ENCODE assay signal across 8 mouse cellular contexts in genomic region chr15:101253886-101254795, GRCm38 (mm10). TPM values are rescaled to one million over a fixed set of nuclear protein-coding genes. Genes with fewer than 3 reads are reported as not detected.
DNase-seq lines count a peak whose midpoint lies in the region; ATAC-seq and TF ChIP-seq lines count a peak whose summit lies in the region.

TSS of gene Nr4a1 (plus strand) at chr15:101254269.

- peak within 1 kb of the TSS; percentile 65 for H3K4me3 ChIP-seq in embryonic facial prominence, embryonic 13.5 days
- peak within 1 kb of the TSS; percentile 89 for H3K4me3 ChIP-seq in heart, embryonic 10.5 days
- peak within 1 kb of the TSS; percentile 58 for H3K4me3 ChIP-seq in liver, embryonic 12.5 days
- H3K4me3 ChIP-seq in stomach, postnatal 0 days (ENCODE audit: low read depth, low read length): peak within 1 kb of the TSS; percentile 55

- peak within 1 kb of the TSS; percentile 88 for H3K9ac ChIP-seq in embryonic facial prominence, embryonic 13.5 days
- peak within 1 kb of the TSS; percentile 63 for H3K9ac ChIP-seq in liver, embryonic 12.5 days
- H3K9ac ChIP-seq in stomach, postnatal 0 days (ENCODE audit: low read length): peak within 1 kb of the TSS; percentile 69

- H3K27me3 ChIP-seq in embryonic facial prominence, embryonic 13.5 days: no peaks in the 10 kb centered on the region
- H3K27me3 ChIP-seq in heart, embryonic 10.5 days (ENCODE audit: insufficient read depth, poor library complexity, severe bottlenecking): no peaks in the 10 kb centered on the region
- peaks cover 62% of the 10 kb centered on the region for H3K27me3 ChIP-seq in liver, embryonic 12.5 days (replicated peaks)
- H3K27me3 ChIP-seq in stomach, postnatal 0 days (ENCODE audit: control insufficient read depth, insufficient read depth, low read length): no peaks in the 10 kb centered on the region

- WGBS in embryonic facial prominence, embryonic 13.5 days: 1% methylated on average over 80 of the region's 82 CpGs
- WGBS in heart, embryonic 10.5 days: under 1% methylated on average over 67 of the region's 82 CpGs
- 4% methylated on average over 78 of the region's 82 CpGs for WGBS in liver, embryonic 12.5 days (ENCODE audit: insufficient replicate concordance)
- 2% methylated on average over 63 of the region's 82 CpGs for WGBS in stomach, postnatal 0 days

- peak within 1 kb of the TSS; percentile 44; the same call in 1 of the 2 replicates for H3K27ac ChIP-seq in embryonic facial prominence, embryonic 13.5 days
- peak within 1 kb of the TSS; percentile 98 for H3K27ac ChIP-seq in heart, embryonic 10.5 days
- H3K27ac ChIP-seq in liver, embryonic 12.5 days: no peak within 1 kb of the TSS
- 0 out of 2 replicates have a peak within 1 kb of the TSS, but pooled peaks have one; percentile 49 for H3K27ac ChIP-seq in stomach, postnatal 0 days (replicated peaks)

- H3K36me3 ChIP-seq in embryonic facial prominence, embryonic 13.5 days: no peaks in the 10 kb centered on the region
- 0 out of 2 replicates have a peak, but pooled peaks cover 3% of the 10 kb centered on the region for H3K36me3 ChIP-seq in heart, embryonic 10.5 days
- H3K36me3 ChIP-seq in liver, embryonic 12.5 days: no peaks in the 10 kb centered on the region
- no peaks in the 10 kb centered on the region for H3K36me3 ChIP-seq in stomach, postnatal 0 days (ENCODE audit: control insufficient read depth, insufficient read depth, low read length)

- no peak for TF ChIP-seq EP300 in stomach, postnatal 0 days (optimal IDR thresholded peaks at IDR 0.05)

- peak; percentile 4; the same call in 1 of the 2 replicates for TF ChIP-seq CTCF in stomach, postnatal 0 days (IDR thresholded peaks at IDR 0.05; ENCODE audit: low read depth)

- peaks cover 18% of the 10 kb centered on the region for H3K4me1 ChIP-seq in embryonic facial prominence, embryonic 13.5 days
- H3K4me1 ChIP-seq in heart, embryonic 10.5 days: peaks cover 47% of the 10 kb centered on the region
- H3K4me1 ChIP-seq in liver, embryonic 12.5 days: peaks cover 11% of the 10 kb centered on the region; the same call in 1 of the 2 replicates
- H3K4me1 ChIP-seq in stomach, postnatal 0 days (replicated peaks; ENCODE audit: control insufficient read depth, insufficient read depth): no peaks in the 10 kb centered on the region

- H3K4me2 ChIP-seq in embryonic facial prominence, embryonic 13.5 days: peak within 1 kb of the TSS; percentile 90
- H3K4me2 ChIP-seq in liver, embryonic 12.5 days: peak within 1 kb of the TSS; percentile 78
- peak within 1 kb of the TSS; percentile 82 for H3K4me2 ChIP-seq in stomach, postnatal 0 days (replicated peaks; ENCODE audit: low read depth)

- peak; percentile 67 for DNase-seq in A20 (ENCODE audit: low read depth, low spot score)
- DNase-seq in adrenal gland, adult 8-10 months: peak; percentile 86
- DNase-seq in heart, embryonic 10.5 days (ENCODE audit: low spot score): peak; percentile 90
- peak; percentile 84 for DNase-seq in kidney, adult 9 months
- DNase-seq in naive thymus-derived CD4-positive, alpha-beta T cell, adult 2 months (ENCODE audit: low read depth): peak; percentile 92
- DNase-seq in stomach, postnatal 0 days (ENCODE audit: low spot score): peak; percentile 76

- H3K9me3 ChIP-seq in embryonic facial prominence, embryonic 13.5 days: no peaks in the 10 kb centered on the region
- H3K9me3 ChIP-seq in heart, embryonic 10.5 days: no peaks in the 10 kb centered on the region
- no peaks in the 10 kb centered on the region for H3K9me3 ChIP-seq in liver, embryonic 12.5 days (replicated peaks)
- no peaks in the 10 kb centered on the region for H3K9me3 ChIP-seq in stomach, postnatal 0 days (ENCODE audit: control insufficient read depth, low read length)

- ATAC-seq in embryonic facial prominence, embryonic 13.5 days (ENCODE audit: insufficient number of reproducible peaks, insufficient read depth, low FRiP score, low TSS enrichment, low read depth): peak; percentile 32; the same call in 1 of the 2 replicates
- ATAC-seq in liver, embryonic 12.5 days: peak; percentile 42; the same call in 1 of the 2 replicates
- peak; percentile 68 for ATAC-seq in stomach, postnatal 0 days (ENCODE audit: low FRiP score, low TSS enrichment)

RNA-seq across cellular contexts. Expression of gene Nr4a1, which starts in this region (rescaled TPM):
- total RNA-seq in adrenal gland, adult 8-10 months (2022): 100 to 1,000 TPM in 2 of 4 experiments, 10 to 100 TPM in 2; 42.9 to 895 (median 124) TPM
- polyA plus RNA-seq in embryonic facial prominence, embryonic 13.5 days (2015; fragmentation: Nextera tagmentation; extraction: Ambion mirVana): 9.1 and 9.5 TPM in 2 replicates
- polyA plus RNA-seq in heart, embryonic 10.5 days (2016; fragmentation: Nextera tagmentation; extraction: Ambion mirVana): 8.0 and 13.0 TPM in 2 replicates
- polyA plus RNA-seq in liver, embryonic 12.5 days (2016; fragmentation: Nextera tagmentation; extraction: Ambion mirVana): 0.83 and 1.0 TPM in 2 replicates
- 9.4 and 17.1 TPM in 2 replicates for polyA plus RNA-seq in stomach, postnatal 0 days (2015; fragmentation: Nextera tagmentation; extraction: Ambion mirVana)
